Mouse (Mus musculus) lung, postnatal 0 days (tissue): ENCODE results near the gene Cela3a.

Experiments
- CTCF ChIP-seq: IDR thresholded peaks from 2 replicates; pipeline ENCODE4 v1.5.1; 2016; ENCODE audit warnings: antibody characterized with exemption, mild to moderate bottlenecking
- EP300 ChIP-seq: IDR thresholded peaks from 2 replicates; pipeline ENCODE4 v1.6.1; 2016; ENCODE audit warnings: antibody characterized with exemption, mild to moderate bottlenecking, control low read depth

DNA sequence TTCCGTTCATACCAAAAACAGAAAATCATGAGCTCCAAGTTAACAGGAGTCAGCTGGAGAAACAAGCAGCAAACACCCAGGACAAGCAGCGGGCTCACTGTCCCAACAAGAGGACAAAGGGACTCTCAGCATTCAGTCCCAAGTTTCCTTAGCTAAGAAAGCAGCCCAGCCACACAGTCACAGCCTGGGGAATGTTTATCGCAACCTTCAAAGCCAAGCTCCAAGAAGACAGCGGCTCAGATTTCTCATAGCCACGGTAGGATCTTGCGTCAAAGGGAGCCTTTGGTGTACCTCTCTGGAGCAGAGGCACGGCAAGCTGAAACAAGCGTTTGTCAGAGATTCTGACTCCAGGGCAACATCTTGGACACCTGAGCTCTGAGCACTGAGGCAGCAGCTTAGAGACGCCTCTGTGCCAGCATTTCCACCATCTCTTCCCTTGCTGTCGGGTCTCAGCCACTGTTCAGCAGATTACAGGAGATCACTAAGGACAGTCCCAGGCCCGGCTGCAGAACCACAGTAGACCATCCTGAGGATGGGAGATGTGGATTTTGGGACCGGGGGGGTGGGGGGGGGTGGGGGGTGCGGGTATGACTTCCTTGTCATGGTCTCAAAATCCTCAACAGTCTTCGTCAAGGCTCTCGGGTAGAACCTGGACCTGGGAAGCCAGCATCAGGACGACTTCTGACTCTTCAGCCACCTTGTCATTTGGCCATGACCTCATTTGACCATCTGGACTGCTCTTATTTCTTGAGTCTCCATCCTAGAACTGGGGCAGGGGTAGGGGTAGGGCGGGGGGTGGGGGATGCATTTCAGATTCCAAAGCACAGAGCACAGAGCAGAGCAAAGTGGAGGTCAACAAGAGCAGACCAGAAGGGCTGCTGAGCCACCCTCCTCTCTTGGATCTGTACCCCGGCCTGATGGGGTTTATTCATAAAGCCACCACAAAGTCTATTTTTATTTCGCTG, 34.0 kb downstream of the Cela3a start:
- TF ChIP-seq CTCF (no peak), EP300 (no peak)
